Mouse (Mus musculus) heart, postnatal 36 days (tissue): ENCODE data around the gene Pold4. TPM values are rescaled to one million over a fixed set of nuclear protein-coding genes. Genes with fewer than 3 reads are reported as not detected.
"Not testable (repeated sequence)": the region's sequence is repeated elsewhere in the genome, so short reads cannot be mapped to it uniquely, and the experiment has no call there.

Source experiments
- DNase-seq, 2 experiments: peaks; one replicate each; pipeline ENCODE4 v3.0.0; 2021 to 2022
- intact Hi-C: fragments of 180-260 bp; cut with DNase I; formaldehyde crosslinking; loops from one replicate; pipeline ENCODE4 v1.15.1; 2025
- total RNA-seq, 2 experiments: library from RNA; stranded (reverse); gene quantifications; 2 replicates each; pipeline ENCODE4 v1.2.3; 2021

Pold4 gene
- total RNA-seq, 2 experiments from 2014 or later, result 11.9 to 13.7 TPM

DNA sequence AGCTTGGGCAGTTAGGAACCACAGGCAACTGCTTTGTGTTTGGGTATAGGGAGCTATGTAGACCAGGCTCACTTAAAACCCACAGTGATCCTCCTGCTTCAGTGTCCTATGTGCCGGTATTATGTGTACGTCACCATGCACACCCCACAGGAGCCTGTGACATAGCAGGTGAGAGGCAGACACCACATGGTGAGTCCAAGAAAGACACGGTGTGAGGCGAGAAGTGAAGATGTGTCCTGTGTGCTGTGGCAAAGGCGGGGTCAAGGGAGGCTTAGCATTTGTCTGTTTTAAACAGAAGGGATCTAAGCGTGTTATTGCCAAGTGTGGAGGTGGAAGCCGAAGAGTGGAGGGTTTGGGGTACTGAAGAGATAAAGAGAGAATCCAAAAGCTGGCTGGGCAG, 4.9 kb upstream of the Pold4 start:
- intact Hi-C loops, result no loop called here
- DNase-seq, result no peak

DNA sequence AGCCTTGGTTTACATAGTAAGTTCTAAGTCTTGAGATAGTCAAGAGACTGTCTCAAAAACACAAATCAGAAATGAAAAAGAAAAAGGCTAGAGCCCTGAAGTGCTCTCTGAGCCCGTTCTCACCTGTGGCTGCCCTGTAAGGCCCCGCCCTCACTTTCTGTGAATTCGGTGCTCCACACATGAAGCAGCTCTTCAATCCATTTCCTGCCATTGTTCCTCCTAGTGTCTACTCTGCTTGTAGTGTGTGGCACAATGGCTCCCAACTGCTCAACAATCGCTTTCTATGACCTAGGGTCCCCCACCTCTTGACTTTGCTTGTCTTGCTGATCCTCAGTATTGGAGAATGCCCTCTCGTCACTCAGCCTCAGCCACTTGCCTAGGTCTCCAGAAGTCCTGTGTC, 4.3 kb upstream of the Pold4 start:
- DNase-seq, result no peak
- intact Hi-C loops, result no loop called here

DNA sequence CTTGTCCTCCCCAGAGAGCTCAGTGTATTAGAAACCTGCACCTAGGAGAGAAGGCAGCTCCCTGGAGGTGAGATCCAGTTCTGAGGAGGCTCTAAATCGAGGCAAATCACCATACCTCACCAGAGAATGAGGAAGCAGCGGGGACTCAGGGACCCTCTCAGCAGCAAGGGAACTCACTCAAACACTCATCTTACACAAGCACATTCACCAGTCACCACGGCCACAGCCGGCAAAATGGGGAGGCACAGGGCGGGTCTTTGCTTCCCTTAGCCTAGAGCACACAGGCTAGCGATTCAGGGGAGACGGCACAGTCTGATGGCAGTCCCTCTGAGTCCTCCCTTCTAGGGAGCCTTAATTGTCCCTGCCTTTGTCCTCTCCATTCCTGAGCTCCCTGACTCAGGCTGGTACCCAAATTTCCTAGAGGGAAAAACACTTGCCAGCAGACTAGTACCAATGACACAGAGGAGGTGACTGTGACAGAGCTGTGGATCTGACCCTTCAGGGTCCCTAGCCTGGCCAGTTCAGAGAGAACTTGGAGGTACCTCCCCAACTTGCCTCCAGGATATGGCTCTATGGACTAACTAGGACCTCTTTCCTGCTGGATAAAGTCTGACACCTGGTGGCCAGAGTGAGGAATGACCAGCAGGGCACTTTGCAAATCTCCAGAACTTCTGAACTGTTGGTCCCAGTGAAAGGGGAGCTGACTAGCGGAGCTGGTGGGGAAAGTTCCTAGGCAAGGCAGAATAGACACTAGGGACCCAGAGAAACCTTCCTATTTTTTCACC, 3.6 kb upstream of the Pold4 start:
- peak; percentile 76 to 80 for DNase-seq
- intact Hi-C loops, result loop anchor here (1.0 to 2.0 kb wide), 6 partner anchors 21 to 209 kb away; no protein-coding TSS in a partner anchor

DNA sequence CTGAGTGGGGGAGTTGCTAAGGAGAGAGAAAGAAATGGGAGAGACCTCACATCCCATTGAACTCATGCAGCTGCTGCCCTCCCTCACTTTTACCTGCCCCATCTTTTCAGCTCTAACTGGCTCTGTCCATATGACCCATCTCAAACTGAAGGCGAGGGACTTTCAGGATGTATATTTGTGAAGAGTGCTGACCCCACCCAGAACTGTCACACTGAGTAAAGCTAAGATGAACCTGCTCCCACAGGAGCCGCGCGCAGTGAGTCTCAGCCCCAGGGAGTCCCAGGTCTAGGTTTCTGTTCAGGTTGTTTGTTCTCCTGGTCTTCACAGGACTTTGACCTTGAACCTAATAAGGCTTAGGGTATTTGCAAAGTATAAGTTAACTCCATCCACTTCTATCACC, 2.8 kb upstream of the Pold4 start:
- no peak for DNase-seq
- intact Hi-C loops, result loop anchor here (1.0 to 2.0 kb wide), 6 partner anchors 22 to 210 kb away; no protein-coding TSS in a partner anchor

DNA sequence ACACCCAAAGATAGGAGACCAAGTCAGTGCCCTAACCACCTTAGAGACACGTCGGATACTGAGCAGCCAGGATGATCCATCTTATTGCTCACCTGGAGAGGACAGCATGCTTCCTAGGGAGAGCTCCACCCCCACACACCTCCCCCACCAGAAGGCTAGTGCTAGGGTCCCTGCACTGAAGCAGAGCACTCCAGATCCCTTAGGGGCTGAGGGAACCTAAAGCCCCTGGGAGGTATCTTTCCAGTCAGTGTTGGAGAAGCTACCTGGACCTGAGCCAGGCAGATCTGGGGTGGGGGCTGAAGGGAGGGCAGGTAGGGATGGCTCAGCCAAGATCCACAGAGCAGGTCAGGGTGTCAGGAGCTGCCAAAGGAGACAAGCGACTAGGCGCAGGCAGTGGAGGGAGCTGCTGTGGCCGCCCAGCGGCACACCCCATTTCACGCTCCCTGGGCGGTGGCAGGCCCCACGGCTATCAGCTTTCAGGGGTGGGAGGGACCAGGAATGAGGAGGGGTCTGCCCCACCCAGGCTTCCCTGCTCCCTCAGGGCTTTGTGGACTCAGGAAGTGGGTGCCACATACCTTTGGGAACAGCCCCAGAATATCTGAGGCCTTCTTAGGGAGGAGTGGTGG, 2.1 kb upstream of the Pold4 start:
- intact Hi-C loops, result loop anchor here (2.0 kb wide), 3 partner anchors 59 to 211 kb away; no protein-coding TSS in a partner anchor
- DNase-seq, result no peak

DNA sequence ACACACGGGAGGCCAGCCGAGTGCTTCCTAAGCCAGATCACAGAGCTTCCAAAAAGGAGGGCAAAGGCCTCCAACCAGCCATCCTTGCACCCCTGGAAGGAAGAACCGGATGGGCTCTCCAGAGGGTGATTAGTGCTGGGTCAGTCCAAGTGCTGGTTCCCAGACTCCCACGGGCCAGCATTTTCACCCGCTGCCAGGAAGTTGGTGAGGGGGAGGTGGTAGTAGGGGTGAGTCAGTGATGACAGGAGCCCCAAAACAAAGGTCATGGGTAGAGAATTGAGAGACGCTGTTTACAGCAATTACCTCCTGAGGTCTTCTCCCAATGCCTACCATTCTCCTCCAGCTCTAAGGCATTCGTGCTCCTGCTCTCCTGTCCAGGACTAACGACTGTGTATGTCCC, 1.3 kb upstream of the Pold4 start:
- intact Hi-C loops, result no loop called here
- no peak for DNase-seq

DNA sequence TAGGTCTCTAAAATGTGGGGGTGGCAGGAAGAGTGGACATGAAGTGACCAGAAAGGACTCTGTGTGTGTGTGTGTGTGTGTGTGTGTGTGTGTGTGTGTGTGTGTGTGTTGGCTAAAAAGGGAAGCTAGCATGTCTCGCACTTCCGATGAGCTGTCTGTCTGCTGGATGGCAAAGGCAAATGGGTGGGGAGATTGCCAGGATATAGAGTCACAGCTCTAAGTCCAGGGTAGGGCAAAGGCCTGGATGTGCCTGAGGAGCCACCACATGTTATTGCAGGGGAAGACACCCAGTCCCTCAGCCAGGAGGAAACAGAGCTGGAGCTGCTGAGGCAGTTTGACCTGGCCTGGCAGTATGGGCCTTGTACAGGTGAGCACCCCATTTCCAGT, 480 bp downstream of the Pold4 start:
- intact Hi-C loops, result no loop called here
- no peak for DNase-seq

DNA sequence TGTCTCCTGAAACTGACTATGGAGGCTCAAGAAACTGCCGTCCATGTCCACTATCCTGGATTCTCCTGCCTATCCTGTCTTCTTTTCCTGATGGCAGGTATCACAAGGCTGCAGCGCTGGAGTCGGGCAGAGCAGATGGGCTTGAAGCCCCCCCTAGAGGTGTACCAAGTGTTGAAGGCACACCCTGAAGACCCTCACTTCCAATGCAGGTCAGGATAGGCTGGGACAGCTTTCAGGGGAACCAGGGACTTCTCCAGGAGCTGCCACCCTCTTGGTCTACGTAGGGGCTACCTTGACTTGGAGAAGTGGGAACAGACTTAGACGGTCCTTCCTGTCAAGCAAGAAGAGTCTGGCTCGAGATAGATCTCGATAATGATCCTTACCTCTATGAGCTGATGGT, 952 bp downstream of the Pold4 start:
- no peak for DNase-seq
- intact Hi-C loops, result no loop called here

DNA sequence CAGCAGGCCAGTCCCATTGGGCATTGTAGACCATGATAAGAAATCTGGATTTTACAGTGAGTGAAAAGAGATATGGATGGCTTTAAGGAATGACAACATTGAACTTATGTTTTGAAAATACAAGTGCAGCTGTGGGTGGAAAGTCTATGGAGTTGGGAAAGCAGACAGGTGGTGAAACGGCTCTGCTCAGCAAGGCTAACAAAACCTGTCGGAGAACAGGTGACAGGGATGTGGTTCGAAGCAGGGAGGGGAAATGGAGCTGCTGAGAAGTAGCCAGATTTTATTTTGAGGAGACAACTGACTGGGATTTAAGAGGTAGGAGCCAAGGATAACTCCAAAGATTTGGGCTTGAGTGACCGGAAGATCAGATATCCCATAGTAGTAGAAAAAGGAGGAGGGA, 2.8 kb downstream of the Pold4 start:
- no peak for DNase-seq
- intact Hi-C loops, result no loop called here

DNA sequence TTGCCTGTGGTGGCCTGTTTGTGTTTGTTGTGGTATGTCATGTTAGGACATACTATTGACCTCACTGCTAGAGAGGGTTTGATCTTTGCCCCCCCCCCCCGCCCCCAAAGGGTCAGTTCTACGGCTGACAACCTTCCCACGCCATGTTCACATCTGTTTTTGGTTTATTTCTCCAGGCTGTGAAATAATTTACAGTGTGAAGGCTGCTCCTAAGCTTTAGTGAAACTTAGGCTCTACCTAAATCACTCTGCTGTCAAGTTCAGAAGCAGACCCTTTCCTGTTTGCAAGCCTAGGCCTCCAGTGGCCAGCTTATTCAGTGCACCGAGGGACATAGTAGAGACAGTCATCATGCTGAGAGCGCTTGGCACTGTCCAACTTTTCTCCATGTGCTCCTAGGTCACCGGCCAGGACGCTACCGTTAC, 8.6 kb downstream of the Pold4 start:
- DNase-seq, result no peak
- intact Hi-C loops, result loop anchor here (5.0 kb wide), 1 partner anchor 33 kb away; no protein-coding TSS in a partner anchor

DNA sequence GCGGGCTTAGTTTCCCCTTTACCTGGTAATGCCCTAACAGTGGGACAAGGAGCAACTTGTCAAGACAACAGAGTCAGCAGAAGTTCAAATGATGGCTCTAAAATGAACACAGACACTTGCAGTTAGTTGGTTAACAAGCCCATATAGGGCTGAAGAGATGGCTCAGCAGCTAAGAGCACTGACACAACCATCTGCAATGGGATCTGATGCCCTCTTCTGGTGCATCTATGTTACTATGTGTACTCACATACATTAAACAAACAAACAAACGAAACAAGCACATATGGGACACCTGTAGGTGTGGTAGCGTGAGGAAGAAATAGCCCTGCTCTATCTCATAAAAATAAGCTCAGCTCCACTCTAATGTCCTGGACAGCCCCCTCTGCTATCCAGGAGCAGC, 10.7 kb downstream of the Pold4 start:
- intact Hi-C loops, result loop anchor here (5.0 kb wide), 1 partner anchor 35 kb away; no protein-coding TSS in a partner anchor
- DNase-seq, result no peak

DNA sequence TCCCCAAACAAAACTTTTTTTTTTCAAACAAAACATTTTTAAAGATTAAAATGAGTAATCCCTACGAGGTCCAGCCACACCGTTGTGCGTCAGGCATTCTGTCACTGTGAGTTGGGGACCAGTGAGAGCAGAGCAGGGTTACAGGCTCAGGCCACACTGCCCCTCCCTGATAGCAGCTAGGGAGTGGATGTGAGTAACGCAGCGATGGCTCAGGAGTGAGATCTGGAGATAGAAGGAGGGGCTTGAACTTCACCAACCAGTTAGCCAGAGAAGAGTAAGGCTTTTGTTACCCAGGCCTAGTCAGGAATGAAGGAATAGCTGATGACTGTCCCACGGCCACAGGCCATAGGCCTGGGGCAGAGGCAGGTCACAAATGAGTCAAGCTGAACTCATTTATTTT, 13.1 kb downstream of the Pold4 start:
- intact Hi-C loops, result loop anchor here (5.0 kb wide), 1 partner anchor 37 kb away; no protein-coding TSS in a partner anchor
- DNase-seq, result no peak

DNA sequence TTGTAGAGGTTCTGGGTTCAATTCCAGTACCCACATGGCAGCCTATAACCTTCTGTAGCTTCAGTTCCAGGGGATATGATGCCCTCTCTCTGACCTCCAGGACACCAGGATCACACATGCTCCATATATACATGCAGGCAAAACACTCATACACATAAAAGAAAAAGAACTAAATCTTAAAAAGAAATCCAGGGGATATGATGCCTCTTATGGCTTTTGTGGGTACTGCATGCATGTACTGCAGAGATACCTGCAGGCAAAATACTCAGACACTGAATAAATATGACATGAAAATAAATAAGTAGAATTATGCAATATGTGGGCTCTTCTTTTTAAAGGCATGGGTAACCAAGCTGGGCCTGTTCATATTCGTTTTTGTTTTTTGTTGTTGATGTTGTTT, 15.3 kb downstream of the Pold4 start:
- DNase-seq, result no peak
- intact Hi-C loops, result no loop called here

DNA sequence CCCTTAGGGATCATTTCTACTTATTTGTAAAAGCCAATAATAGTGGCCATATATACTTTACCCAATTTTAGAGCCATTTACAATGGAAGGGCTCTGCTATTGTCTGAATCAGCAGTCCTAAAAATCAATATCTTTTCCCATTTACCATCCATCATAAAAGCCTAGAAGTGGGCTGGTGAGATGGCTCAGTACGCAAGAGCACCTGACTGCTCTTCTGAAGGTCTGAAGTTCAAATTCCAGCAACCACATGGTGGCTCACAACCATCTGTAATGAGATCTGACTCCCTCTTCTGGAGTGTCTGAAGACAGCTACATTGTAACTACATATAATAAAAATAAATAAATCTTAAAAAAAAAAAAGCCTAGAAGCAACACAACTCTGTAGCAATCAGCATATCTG, 17.0 kb downstream of the Pold4 start:
- intact Hi-C loops, DNase-seq: not testable (repeated sequence)

DNA sequence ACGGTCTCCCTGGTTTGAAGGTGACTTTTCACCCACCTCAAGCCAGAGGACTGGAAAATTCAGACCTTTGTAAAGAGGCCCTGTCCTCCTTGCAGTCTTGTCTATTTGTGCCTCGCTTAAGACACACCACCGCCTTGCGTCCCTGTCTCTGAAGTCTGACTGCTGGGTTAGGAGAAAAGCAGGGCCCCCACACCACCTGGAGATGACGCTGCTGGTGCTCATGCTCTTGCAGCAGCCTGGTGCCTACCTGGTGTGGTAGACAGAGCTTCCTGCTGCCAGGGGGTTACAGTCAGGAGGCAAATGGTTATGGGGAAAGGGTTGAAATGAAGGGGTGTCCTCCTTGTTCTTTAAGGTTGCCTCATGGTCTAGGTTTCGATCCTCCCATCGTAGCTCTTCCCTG, 22.5 kb downstream of the Pold4 start:
- no peak for DNase-seq
- intact Hi-C loops, result no loop called here

DNA sequence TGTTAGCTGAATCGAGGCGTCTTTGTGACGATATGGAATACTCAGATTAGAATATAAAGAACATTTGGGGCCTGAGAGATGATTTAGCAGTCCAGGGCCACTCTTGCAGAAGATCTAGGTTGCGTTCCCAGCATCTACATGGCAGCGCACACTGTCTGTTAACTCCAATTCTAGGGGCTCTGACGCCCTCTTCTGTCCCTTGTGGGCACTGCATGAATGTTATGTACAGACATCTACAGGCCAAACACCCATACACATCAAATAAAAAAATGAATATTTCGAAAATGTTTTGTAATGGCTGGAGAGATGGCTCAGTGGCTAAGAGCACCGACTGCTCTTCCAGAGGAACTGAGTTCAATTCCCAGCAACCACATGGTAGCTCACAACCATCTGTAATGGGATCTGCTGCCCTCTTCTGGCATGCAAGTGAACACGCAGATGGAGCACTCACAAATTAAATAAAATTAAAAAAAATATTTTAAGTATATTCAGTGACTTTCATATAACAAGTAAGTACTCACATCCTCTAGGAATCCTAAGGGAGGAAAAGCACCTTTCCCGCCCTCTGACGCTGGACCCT, 24.0 kb downstream of the Pold4 start:
- no peak for DNase-seq
- intact Hi-C loops, result loop anchor here (2.0 to 5.0 kb wide), 2 partner anchors 162 to 187 kb away; no protein-coding TSS in a partner anchor

DNA sequence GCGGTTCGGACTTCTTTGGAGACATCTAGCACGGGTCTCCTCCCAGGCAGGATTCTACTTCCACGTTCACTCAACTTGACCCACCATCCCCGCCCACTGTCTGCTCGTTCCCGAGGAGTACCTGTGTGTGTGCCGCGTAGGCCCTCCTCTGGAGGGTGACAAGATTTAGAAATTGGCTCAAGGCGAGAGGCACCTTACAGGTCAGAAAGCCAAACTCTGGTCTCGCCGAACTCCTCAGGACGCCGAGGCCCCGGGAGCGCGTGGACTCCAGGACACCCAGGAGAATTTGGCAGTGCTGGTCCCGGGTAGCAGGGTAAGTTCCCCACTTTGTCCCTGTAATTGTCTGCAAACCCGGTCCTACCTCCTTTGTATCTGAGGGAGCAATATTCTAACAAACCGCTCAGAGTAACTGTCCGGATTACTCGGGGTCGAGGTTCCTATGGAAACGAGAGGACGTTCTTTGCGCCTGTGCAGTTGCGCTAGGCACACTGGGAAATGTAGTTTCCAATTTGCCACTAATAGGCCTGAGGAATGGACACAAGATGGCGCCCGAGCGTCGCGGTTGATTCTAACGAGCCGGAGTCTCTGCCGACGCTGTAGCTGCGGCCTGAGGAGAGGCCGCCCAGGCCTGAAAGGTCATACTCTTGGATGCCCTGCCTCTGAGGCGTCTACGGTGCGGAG, 25.7 kb downstream of the Pold4 start:
- DNase-seq, result peak; percentile 92 to 94
- intact Hi-C loops, result loop anchor here (1.0 to 5.0 kb wide), 4 partner anchors 49 to 185 kb away; partner anchors contain the start of gene Grk2

DNA sequence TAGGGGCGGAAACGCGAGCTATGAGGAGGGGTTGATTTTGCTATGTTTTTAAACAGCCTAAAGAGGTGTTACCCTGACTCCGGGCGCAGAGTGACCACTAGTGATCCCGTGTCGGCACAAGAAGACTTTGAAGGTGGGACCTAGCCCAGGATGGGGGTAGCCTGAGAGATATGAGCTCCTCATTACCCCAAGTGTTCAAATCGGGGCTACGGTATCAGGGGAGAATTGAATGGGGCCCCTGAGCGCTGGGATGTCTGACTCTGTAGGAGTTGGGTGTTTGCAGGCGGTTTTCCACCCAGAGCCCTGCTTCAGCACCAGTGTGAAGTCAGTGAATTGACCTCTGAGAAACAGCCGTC, 26.2 kb downstream of the Pold4 start:
- DNase-seq, result no peak
- intact Hi-C loops, result loop anchor here (1.0 to 5.0 kb wide), 4 partner anchors 48 to 185 kb away; partner anchors contain the start of gene Grk2

DNA sequence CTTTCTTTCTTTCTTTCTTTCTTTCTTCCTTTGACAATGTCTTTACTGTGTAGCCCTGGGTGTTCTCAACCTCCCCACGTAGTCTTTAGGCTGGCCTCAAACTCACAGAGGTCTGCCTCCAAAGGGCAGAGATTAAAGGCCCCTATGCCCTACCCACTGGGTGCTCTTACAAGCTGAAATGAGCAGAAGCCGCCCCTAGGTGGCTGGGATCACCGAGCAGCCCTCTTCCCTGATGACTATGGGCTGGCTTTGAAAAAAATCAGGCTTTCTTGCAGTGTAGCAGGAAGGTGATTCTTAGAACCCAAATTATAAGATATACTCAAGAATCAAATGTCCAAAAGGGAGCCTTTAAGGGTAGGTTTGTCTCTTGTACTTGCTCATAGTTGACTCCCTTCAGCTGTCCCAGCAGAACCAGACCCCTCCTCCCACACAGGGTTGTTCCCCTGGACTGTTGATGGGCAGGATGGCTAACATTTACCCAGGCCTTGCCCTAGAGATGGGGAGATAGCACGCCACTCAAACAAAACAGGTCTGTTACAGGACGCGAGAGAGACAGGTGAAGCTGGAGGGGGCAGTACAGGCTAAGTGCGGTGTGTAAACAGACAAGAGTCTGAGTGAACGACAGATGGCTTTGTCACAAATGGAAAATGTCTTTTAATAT, 29.5 kb downstream of the Pold4 start:
- no peak for DNase-seq
- intact Hi-C loops, result loop anchor here (2.0 kb wide), 1 partner anchor 22 kb away; the partner anchor contains the start of gene Ankrd13d

DNA sequence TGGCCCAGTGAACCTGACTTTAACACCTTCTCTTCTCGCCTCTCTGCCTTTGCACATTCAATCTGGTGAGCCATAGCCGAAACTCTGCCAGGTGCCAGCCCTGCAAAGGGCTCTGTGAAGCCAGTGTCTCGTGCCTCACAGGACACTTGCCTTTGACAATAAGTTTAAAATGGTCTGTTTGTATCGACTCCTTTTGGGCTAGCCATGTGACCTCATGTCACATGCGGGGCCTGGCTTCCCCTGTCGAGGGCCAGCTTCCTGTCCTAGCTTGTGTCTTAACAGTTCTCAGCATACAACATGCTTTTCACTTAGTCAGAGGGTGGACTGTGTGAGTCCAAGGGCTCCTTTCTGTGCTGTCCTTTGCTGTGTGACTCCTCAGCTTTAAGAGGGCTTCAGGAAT, 31.1 kb downstream of the Pold4 start:
- DNase-seq, result no peak
- intact Hi-C loops, result no loop called here
